Mouse (Mus musculus): Measurements from ENCODE around the gene Prdx5. TPM values are rescaled to one million over a fixed set of nuclear protein-coding genes. Genes with fewer than 3 reads are reported as not detected.

Gene Prdx5
- total RNA-seq, 2 experiments from 2014 or later = 341 to 382 TPM

DNA sequence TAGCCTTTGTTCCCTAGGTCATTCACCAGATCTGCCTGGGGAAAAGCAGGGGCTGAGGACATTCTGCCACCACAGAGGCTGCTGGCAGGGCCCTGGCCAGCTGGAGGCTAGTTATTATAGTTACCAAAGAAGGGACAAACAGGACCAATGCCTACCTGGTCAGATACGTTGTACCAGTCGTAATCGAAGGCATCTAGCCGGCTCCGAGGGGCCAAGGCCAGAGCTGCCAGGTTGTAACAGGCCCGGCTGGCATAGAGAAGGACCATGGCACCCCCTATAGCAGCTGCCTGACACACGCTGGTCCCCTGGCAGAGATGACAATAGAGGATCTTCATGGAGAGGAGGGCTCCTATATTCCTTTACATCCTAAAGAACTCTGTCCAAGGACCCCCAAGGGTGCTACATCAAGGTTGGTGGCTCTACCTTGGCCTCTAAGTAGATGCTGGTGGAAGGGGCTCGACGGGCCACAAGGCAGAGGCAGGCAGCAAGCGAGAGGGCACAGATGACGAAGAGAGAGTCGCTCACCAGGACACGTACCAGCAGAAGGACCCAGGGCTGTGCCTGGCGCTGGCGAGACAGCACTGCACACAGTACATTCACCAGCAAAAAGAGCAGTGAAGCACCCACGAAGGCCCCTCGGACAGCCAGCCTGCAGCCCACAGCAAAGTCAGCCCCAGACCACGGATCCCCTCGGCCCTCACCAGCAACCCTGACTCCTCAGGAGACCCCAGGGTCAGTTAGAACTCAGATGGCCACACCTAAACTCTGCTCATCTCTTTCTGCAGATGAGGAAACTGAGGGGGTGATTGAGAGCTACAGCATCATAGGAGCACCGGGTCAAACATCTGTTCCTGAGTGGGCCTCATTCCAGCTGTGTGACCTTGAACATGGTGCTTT is 29.4 kb upstream of the Prdx5 start:
- DNase-seq (ENCODE audit: low spot score in 2 of 2) = no peak

DNA sequence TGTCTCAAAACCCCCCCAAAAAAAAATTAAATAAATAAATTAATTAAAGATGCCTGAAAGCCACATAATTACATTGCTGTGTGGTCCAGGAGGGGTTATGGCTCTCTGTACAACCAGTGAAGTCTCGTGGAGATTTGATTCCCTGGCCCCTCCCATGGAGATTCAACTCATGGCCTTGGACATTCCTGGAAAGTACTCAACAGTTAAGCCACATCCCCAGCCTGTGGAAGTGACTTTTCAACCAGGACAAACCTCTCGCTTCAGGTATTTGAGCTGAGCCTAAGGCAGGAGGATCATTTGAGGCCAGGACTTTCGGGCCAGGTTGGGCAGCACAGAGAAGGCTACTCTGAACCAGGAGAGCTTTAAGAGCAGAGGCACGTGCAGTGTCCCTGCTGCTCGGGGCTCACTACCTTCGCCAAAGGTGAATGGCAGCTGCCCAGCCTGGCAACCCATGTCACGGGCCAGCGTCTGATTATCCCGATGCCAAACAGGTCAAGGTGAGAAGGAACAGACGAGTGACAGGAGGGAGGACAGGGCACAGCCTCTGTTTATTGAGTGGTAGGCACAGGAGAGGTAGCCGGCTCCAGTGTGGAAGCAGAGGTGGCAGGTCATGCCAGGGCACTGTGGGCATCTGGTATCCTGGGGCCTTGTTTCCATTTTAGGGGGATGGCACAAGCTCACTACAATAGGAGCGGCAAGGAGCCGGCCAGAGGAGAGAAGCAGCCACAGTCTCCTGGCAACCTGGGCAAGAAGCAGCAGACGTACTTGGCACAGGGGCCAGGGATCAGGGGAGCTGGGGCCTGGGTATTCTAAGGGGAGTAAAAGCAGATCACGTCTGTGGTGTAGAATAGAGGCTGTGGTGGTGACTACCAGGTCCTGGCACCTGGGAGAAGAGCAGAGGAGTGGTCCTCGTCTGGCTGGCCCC is 27.9 kb upstream of the Prdx5 start:
- intact Hi-C loops (cut with DNase I) = loop anchor here (10.0 kb wide), 1 partner anchor 443 kb away; no protein-coding TSS in a partner anchor
- DNase-seq (ENCODE audit: low spot score in 2 of 2) = no peak

More for the DNA sequence above, 29.4 kb upstream of the Prdx5 start:
- intact Hi-C loops (cut with DNase I) = loop anchor here (10.0 kb wide), 2 partner anchors 445 to 695 kb away; partner anchors contain the start of gene Atg2a

DNA sequence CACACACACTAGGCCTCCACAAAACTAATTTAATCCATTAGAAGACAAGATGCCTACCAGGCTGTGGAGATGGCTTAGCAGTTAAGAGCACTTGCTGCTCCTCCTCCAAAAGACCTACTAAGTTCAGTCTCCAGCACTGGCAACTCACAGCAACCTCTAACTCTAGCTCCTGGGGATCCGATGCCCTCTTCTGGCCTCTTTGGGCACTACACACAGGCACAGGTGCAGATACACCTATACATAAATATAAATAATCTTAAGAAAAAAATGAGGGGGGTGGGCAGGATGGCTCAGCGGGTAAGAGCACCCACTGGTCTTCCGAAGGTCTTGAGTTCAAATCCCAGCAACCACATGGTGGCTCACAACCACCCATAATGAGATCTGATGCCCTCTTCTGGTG is 26.4 kb upstream of the Prdx5 start:
- intact Hi-C loops (cut with DNase I) = loop anchor here (10.0 kb wide), 1 partner anchor 441 kb away; no protein-coding TSS in a partner anchor
- no peak for DNase-seq (ENCODE audit: low spot score in 2 of 2)

DNA sequence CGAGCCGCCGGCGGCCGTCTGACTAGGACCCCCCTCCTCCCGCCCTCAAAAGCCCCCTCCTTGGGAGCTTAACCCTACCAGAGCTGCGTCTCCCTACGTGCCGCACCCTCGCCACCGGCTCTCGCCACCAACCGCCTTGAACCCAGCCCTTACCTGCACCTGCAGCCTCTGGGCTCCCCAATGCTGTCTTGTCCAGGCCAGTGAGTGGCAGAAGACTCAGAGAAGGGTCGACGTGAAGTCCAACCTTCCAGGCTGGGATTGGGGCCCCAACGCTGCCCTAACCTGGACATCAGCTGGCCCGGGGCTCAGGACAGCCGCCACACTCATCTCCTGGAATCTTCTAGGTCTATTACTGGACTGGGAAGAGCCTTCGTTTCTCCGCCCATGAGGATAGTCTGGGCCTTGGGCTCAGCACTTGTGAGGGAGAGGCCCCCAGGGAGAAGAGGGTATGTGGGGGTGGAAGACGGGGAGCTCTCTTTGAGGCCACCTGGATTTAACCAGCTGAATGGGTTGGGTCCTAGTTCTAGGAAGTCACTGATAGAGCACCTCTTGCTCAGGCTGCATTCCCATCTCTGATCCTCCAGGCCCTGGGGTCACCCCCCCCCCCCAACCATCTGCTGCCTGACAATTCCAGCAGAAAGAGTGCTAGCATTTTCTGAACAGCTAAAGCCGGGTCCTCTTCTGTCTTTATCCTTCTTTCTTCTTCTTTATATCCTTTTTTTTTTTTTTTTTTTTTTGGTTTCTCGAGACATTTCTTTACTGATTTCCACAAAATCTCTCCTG is 24.5 kb upstream of the Prdx5 start, which contains the start of gene Kcnk4:
Gene Kcnk4, minus strand, starts transcription at position 321 of the 783 bp plus-strand sequence.
- no peak for DNase-seq (ENCODE audit: low spot score in 2 of 2)
- intact Hi-C loops (cut with DNase I) = loop anchor here (5.0 to 10.0 kb wide), 2 partner anchors 440 to 512 kb away; no protein-coding TSS in a partner anchor

DNA sequence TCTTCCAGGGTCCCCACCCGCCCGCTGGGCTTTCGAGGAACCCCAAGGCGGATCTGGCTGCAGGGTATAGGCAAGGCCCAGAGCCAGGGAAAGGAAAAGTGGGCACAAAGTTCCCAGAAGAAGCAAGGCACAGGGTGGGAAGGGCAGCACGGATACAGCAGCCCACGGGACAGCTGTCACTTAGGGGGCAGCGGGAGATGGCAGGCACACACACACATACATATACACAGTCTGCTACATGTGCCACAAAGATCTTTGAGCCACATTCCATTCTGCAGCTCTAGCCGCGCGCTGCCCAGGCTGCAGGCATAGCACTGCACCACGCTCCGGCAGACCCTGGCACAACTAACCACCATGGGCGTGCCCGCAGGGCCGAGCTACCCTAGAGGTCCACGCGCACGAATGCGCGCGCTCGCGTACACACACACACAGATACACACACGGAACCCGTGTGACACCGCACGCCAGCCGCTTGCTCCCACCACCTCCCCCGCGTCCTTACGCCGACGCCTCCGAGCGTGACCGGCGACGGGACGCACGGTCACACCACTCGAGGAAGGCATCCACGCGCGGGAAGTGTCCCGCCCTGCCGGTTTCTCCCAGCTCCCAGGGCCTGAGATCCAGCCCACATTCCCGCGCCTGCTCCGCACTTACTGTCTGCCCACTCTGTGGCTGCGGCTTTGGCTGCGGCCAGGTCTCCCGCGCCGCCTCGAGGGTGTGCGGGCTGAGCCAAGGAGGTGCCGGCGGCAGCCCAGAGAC is 23.7 kb upstream of the Prdx5 start:
- intact Hi-C loops (cut with DNase I) = loop anchor here (5.0 to 10.0 kb wide), 2 partner anchors 439 to 511 kb away; no protein-coding TSS in a partner anchor
- DNase-seq (ENCODE audit: low spot score in 2 of 2) = peak; percentile 73 to 79

DNA sequence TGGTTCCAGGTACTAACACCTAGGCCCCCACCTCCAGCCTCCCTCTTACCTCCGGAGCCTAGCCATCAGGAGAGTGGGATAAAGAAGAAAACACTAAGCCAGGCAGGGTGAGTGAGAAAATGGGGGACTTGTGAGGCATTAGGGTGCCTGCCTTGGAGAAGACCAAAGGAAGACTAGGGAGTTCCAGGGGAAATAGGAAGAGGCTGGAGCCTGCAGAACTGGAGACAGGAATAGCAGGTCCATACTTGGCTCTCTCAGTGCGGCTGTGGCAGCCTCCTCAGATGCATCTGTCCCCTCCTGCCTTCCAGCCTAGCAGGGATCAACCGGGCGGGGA is 23.2 kb upstream of the Prdx5 start:
- intact Hi-C loops (cut with DNase I) = loop anchor here (5.0 to 10.0 kb wide), 2 partner anchors 438 to 511 kb away; no protein-coding TSS in a partner anchor

DNA sequence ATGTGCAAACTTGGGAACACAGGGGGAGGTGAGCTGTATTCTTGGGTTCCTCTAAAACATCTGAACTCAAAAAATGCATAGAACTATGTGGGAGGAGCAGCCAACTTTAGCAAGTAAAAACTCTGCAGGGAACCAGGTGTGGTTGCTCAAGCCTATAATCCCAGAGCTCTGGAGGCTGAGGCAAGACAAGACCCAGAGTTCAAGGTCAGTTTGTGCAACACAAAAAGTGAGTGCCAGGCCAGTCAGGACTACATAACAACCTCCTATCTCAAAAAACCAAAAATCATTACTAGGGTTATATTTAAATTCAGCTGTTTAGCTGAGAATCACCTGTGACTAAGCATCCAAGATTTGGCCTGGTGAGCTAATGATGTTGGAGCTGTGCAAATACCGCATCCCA is 22.1 kb upstream of the Prdx5 start:
- intact Hi-C loops (cut with DNase I) = loop anchor here (5.0 to 10.0 kb wide), 2 partner anchors 437 to 510 kb away; no protein-coding TSS in a partner anchor
- DNase-seq (ENCODE audit: low spot score in 2 of 2) = no peak

More for the DNA sequence above, 23.2 kb upstream of the Prdx5 start:
- DNase-seq (ENCODE audit: low spot score in 2 of 2) = peak in 1 of 2 experiments; percentile 78

DNA sequence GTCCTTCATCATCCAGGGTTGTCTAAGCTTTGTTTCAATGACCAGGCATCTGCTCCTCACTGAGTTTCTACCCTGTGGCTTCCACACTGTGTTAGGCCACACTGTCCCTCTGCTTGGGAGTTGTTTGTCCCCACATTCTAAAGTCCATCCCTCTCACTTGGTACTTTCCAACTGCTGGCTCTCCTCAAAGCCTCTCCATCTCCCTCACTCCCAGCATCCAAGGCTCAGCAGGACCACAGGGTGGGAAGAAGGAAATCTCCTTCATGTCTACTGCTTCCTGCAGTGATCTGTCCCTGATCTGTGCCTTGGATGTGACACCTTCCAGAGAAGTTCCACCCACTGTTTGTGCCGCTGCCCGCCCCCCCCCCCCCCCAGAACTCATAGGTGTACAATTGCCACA is 21.1 kb upstream of the Prdx5 start:
- intact Hi-C loops (cut with DNase I) = loop anchor here (5.0 to 10.0 kb wide), 2 partner anchors 436 to 509 kb away; no protein-coding TSS in a partner anchor
- no peak for DNase-seq (ENCODE audit: low spot score in 2 of 2)

DNA sequence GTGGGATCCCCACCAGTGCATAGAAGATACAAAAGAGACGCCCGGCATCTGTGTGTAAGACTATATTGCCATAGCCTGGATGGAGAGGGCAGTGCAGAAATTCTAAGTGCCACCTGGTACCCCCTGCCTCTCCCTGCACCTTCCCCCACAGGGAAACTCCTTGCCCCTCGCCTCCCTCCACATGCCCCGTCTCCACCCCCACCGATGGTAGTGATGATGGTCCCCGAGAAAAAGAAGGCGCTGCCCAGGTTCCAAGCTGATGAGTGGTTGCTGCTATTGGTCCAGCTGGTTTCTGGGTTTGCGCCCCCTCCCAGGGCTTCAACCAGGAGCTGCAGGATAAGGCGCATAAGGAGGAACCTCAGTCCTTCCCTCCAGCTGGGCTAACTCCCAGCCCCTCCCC is 18.2 kb upstream of the Prdx5 start:
- no peak for DNase-seq (ENCODE audit: low spot score in 2 of 2)
- intact Hi-C loops (cut with DNase I) = loop anchor here (10.0 kb wide), 1 partner anchor 97 kb away; no protein-coding TSS in a partner anchor

DNA sequence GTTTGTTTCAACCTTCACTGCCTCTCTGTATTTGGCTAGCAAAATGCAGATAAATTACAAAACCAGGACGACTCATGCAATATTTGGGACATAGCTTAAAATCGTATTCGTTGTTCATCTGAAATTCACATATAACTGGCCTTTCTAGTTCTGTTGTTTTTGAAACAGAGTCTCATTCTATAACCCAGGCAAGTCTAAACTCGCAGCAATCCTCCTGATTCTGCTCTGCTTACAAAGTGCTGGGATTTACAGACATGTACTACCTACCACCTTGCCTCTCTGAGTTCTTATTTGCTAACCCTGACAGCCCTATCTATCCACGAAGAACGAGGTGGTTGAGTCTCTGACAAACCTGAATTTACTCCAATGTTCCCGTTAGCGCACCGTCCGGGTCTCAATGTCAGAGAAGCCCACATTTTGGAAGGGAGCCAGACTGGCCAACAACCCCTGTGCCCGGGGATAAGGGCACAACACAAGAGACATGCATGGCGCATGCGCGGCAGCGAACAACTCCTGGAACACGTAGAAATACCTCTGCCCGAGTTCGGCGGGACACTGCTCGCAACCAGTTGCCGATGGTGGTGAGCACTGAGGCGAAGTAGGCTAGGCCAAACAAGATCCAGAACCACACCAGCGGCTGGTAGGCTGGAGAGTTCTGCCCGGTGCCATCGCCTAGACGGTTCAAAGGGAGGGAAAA is 16.8 kb upstream of the Prdx5 start:
- intact Hi-C loops (cut with DNase I) = loop anchor here (10.0 kb wide), 1 partner anchor 98 kb away; no protein-coding TSS in a partner anchor
- DNase-seq (ENCODE audit: low spot score in 2 of 2) = no peak

DNA sequence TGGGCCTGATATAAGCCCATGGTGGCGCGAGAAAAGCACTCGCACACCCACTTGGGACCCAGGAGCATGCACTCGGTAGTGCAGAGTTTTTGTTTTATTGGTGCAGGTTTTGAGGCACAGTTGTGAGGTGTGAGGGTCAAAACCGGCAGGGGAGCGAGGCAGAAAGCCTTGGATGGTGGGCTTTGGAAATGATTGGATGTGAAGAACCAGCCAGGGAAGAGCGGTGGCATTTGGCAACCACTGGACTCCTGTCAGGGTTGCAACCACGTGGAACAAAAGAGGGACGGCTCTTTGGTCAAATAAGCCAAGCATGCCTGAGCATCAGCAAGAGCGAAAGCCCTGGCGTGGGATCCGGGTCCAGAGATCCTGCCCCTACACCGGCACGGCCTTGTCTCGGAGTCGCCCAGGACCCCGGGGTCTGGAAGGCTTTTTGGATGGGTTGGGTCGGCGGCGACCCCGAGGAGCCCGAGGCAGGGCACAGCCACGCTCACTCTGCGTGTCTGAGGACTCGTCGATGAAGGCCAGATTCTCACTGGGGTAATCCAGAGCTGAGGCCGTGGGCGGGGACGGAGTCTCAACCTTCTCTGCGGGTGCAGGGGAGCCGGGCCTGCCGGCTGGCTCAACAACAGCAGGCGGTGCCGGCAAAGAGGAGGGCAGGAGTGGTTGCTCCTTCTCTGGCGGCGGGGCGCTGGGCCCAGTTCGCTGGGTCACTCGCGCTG is 15.9 kb upstream of the Prdx5 start:
- intact Hi-C loops (cut with DNase I) = loop anchor here (10.0 kb wide), 1 partner anchor 99 kb away; no protein-coding TSS in a partner anchor
- no peak for DNase-seq (ENCODE audit: low spot score in 2 of 2)

DNA sequence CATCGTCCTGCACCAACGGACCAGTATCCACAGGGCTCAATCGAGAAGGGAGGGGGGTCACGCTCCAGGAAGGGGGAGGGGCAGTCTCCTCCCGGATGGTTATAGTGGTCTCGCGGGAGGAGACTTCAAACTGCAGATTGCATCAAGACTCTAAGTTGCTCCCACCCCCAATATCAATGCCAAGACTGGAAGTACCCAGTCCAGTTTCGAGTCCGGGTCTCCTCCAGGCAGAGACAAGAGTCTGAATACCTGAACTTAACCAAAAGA is 15.3 kb upstream of the Prdx5 start, which contains the start of gene Catsperz:
Gene Catsperz, minus strand, starts transcription at position 74 of the 267 bp plus-strand sequence.
- intact Hi-C loops (cut with DNase I) = loop anchor here (10.0 kb wide), 1 partner anchor 100 kb away; no protein-coding TSS in a partner anchor
- DNase-seq (ENCODE audit: low spot score in 2 of 2) = no peak

DNA sequence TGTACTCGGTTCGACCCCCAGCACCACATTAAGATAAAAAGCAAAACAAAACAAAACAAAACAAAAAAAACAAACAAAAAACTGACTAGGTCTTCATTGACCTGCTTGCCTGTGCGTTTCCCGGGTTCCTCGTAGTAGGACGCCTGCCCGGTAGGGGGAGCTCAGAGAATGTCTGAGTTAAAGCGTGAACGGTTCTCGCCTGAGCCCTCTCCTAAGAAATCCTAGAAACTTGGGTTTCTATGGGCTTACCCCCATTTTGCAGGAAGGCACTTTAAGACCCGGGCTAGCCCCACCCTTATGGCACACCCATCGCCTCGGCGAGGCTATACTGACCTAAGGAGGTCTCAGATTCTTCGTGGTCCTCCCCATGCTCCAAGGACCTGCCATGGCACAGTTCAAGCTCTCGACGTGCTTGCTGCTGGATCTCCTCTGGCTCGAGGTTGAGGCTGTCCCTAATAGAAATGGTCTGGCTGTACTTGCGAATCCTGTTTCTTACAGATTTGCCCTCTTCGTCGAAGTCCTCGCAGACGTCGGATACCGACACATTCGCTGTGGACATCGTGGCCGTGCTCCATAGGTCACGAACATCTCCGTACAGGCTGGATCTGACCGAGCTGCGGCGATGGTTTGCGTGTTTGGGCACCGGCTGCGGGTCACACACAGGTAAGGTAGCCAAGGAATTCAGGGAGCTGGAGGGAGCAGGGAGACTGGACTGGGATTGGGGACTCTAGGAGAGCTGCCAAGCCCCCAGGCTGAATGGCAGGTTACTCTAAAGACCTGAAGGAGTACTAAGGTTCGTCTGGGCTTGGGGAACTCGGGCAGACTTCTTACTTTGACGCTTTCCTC is 14.8 kb upstream of the Prdx5 start:
- intact Hi-C loops (cut with DNase I) = loop anchor here (10.0 kb wide), 1 partner anchor 100 kb away; no protein-coding TSS in a partner anchor
- DNase-seq (ENCODE audit: low spot score in 2 of 2) = peak; percentile 78 to 88

DNA sequence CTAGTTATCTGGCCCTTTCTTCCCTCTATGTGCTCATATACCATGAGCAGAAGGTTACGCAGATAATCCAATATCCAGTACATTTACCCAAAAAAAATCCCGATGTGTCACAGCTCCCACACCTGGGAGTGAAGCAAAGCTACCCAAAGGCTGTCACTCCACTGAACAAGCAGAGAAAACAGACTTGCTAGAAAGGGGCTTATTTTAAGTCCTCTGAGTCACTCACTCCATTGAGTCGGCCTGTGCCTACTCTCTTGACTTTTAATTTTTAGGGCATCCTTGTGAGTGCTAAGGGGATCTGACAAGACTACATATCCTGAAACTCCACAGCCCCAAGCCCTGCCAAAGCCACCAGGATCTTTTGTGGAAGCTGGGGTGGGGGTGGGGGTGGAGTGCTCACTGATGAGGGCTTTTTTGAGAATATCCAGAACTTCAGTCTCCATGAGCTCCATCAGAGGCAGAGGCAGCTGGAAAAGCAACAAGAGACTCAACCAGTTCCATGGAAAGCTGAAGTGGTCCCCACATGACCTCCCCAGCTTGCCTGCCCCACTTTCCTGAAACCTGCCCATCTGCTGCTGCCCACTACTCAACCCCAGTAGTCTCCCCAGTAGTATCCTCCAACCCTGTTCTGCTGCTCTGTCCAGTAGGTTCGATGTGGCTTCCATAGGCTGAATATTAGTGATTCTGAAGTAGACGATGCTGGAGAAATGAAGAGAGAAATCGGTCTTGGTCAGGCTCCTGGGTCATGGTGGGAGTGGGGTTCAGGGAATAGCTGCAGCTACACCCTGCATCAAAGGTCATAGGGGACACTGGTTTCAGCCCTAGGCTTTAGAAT is 13.2 kb upstream of the Prdx5 start:
- intact Hi-C loops (cut with DNase I) = loop anchor here (10.0 kb wide), 1 partner anchor 102 kb away; no protein-coding TSS in a partner anchor
- DNase-seq (ENCODE audit: low spot score in 2 of 2) = no peak

Measured in left cerebral cortex, postnatal 36 days (tissue).